Mouse (Mus musculus): ENCODE data around the gene Zfp365.

Zfp365 gene

DNA sequence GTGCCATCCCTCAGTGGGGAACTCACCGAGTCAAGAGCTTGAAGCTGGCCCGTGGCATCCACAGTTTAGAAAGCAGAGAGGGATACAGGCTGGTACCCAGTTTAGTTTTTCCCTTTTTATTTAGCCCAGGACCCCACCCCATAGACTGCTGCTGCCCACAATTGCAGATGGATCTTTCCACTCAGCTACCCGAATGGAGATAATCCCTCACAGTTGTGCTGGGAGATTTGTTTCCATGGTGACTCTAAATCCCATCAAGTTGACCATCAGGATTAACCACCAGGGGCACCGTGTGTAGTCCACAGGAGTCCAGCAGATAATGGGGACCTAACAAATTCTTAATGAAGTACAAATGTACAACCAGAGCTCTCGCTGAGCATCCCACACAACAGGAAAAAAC is 11.3 kb downstream of the Zfp365 start:
- no peak for DNase-seq

DNA sequence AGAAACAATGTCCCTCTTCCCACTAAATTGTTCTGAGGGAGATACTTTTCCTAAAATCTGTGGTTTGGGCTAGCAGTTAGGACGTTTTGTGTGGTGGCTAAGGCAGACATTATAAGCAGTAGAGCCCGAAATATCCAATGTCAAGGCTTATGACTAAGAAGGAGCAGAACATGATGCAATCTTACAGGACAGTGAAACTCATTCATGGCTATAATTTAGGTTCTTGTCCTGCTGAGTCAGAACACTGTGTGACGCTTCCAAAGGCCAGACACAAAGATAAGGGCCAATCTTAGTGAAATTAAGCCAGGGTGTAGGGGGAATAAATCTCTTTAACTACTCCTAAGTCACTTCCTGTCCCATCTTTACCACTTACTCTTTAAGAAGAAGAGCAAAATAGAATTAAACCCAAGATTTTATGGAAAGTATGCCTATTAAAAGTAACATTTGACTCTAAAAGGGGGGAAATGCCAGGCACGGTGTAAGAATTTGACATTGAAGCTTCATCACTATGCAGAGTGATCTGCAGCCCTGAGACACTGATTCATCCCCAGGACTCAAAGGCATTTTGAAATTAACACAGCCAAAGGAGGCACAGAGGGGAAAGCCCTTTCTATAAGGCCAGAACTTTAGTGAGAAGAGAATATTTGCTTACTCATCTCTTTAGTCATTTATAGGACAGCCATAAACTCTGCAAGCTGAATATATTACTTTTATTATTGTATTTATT is 13.3 kb downstream of the Zfp365 start:
- DNase-seq = peak; percentile 58

DNA sequence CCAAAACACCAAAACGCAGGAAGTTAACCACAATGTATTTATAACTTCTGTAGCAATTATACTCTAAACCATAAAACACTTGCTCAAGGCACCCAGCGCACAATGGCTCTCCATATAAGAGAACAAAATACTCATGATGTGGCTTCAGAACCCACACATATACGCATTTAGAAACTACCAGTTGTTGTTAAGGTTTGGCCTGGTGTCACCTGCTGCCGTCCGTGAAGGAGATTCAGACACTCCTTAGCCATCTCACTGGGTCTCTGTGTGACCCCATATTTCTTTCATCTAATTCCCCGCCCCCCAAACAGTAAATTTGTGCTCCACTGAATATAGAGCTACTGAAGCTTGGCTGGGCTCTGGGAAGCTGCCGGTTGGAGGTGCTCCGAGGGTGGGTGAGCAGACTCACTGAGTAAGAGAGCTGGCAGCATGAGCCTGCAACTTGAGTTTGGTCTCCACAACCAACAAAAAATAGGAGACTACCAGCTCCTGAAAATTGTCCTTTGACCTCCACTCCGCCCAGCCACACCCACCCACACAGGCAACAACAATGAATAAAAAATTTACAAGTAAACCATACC is 14.0 kb downstream of the Zfp365 start:
- DNase-seq = peak; percentile 46

DNA sequence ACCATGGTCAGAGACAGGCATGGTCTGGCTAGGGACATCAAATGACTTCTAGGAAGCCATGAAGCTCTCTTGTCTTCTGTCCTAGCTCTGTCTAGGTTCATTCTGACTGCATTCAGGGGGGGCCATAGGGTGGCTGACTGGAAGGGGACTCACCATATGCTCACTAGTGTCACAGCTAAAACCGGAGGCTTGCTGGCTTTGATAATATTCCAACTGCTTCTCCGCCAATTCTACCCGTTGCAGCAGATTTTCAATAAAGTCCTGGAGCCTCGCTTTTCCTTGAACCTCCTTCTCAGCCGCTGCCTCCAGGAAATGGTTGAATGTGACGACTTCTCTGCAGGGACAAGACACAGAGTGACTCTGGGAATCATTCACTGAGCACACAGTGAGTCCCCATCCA is 15.2 kb downstream of the Zfp365 start:
- peak; percentile 55 for DNase-seq

DNA sequence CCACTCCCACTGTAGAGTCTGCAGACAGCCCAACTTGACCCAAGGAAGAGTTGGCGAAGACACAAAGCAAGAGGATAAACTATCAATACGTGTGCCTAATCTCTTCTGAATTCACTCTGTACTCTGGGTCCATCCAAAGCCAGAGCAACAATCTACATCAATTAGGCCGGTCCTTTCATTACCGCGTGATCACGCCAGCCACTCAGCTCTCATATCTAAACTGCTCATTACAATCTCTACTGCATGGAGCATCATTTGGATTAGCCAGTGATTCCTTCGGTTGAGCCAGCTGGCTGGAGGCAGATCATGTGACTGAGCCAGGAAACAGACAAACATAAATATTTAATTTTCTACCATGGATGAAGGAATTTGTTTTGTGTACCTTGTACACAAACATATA is 17.8 kb downstream of the Zfp365 start:
- DNase-seq = peak; percentile 15

DNA sequence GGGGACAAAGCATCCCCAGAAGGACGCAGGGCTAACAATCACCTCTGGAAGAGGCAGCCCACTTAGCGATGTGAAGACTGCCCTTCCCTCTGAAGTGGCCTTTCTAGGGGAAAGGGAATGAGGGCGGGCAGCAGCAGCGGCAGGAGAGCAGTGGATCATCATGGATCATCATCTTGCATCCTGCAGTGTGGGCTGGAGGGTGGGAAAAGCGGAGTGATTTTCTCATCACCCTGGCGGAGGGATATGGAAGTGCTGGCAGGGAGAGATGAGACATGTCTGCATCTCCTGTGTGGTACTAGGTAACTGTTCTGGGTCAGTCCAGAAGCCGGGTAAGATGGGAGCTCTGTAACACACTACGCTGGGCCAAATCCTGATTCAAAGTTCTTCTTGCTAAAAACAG is 18.4 kb downstream of the Zfp365 start:
- DNase-seq = peak; percentile 53

DNA sequence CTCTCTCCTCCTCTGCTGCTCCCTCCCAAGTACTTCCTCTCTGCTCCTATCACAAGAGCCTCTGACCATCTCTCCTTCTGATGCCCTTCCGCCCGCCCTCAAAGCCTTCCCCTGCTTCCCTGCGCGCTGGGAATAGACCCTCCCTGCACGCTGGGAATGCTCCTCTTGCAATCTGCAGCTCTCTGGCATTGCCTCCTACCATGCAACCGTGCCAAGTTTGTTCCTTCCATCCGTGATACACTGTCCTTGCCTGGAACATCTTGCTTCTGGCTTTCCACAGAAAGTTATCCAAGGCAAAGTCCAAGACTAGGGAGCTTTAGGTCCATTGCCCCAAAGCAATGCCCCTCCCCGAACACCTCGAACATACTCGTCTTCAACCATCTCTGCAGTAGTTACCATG is 19.2 kb downstream of the Zfp365 start:
- no peak for DNase-seq

DNA sequence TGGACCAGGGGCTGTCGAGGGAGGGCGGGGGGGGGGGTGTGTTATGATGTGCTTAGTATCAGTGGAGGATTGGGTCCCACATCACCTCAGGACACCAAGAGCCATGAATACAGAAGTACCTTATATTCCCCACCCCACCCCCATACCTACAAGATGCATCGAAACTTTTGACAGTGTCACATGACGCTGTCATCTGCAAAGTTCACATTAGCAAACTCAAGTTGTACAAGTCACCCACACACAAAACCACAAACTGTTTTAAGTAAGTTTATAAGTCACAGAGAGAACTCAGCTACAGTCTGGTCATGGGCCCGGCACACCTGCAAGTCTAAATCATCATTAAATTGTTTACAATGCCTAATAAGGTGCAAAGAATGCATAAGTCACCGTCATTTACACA is 21.3 kb downstream of the Zfp365 start:
- peak; percentile 61 for DNase-seq

DNA sequence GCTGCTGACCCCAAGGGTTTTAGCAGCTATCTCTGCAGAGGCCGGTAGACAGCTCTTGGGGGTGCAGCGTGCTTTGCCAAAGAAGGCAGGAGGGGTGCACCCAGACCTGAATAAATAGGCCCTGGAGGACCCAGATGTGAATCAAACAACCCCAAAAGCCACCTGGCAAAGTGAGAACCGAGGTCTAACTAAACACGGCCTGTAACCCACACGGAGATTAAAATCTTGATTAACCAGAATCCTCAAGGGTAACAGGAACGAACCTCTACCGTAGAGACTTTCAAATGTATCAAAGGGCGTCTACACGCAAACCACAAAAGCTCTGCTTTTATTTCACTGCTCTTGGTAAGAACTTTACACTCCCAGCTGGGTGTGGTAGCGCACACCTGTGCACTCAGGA is 24.5 kb downstream of the Zfp365 start:
- DNase-seq = peak; percentile 56

DNA sequence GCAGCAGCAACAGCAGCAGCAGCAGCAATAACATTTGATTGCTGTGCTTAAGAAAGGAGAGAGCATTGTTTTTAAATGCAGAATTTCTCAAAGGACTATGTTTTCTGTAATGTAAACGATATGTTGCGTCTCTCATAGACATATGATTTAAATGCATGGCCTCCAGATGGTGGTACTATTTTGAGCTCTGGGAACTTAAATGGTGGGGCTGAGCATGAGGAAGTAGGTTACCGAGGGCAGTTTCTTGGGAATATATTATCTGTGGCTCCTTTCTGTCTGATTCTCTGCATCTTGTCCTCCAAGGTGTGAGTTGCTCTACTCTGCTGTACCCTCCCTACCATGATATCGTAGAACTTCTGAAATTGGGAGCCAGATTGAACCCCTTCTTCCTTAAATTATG is 31.8 kb downstream of the Zfp365 start:
- DNase-seq = peak; percentile 14

DNA sequence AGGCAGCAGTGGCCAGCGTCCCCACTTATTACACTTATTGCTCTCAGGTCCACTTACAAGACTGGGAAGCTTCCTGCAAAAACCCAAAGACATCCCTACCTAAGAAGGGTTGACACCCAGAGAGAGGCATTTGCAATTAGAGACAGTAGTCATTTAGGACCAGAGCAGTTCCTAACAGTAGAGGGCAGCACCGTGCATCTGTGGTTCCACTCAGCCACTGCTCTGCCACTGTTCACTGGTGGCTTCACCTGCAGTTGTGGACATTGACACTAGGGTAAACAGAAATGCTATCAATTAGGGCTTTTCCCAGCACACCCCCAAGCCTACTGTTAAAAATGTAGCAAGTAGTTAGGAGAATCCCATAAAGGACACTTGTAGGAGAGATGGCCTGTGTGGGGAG is 40.7 kb downstream of the Zfp365 start:
- DNase-seq = peak; percentile 90

DNA sequence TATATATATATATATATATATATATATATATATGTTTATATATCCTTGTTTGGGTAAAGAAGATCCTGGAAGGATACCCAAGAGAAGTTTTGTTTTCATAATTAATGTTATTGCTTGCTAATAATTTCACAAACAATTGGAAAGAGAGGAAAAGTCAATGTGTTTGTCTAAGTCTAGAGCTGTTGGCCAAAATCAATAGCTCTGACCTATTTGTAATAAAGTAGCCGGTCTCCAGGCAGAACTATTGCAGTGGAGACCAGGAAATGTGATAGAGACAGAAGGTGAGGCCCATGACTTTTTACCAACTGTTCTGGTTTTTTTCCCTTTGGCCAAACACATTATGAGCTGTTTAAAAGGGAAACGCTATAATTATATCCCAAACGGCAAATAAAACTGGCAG is 44.2 kb downstream of the Zfp365 start:
- no peak for DNase-seq

DNA sequence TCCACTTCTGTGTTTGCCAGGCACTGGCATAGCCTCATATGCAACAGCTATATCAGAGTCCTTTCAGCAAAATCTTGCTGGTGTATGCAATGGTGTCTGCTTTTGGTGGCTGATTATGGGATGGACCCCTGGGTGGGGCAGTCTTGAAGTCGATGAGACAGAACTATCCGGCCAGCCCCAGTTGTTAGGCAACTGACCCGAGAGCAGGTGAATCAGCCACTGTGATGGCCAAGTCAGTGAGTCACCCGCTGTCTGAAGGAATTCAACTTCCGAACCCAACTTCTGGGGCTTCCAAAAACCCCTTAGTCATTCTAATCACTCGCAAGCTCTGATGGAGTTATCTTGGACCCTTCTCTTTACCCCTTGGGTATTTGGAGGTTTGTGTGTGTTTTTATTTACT is 46.6 kb downstream of the Zfp365 start:
- DNase-seq = peak; percentile 82

DNA sequence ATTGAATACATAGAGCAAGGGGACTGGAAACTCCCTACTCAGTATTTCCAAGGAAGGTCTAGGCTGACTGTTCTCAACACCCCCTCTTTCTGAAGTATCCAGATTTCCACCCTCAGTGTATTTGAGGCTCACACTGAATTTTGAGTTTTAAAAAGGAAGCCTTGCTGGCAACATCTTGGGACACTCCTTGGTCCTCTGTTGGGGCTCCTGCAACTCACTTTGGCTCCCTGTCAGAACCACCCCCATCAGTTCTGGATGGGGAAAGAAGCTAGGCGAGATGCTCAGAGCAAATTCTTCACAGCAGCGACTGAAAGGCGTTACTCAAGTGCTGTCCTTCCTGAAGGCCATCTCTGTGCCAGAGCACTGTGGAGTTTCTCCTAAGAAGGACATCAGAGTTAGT is 47.4 kb downstream of the Zfp365 start:
- DNase-seq = peak; percentile 70

DNA sequence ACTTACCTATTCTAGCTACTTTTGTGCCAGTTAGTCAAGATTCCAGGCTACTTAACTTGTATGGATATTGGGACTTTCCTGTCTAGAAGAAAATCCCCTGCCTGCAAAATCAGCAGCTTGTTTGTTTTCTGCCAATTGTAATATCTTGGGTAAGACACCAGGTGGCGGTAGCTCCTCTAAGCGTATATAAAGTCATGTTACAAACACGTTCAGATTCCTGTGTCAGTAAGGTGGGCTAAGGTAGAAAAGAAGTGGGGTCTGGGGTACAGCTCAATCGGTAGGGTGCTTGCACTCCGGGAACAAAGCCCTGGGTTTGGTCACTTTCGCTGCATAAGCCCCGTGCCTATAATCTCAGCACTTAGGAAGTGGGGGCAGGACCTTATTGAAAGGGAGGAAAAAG is 50.1 kb downstream of the Zfp365 start:
- peak; percentile 88 for DNase-seq

DNA sequence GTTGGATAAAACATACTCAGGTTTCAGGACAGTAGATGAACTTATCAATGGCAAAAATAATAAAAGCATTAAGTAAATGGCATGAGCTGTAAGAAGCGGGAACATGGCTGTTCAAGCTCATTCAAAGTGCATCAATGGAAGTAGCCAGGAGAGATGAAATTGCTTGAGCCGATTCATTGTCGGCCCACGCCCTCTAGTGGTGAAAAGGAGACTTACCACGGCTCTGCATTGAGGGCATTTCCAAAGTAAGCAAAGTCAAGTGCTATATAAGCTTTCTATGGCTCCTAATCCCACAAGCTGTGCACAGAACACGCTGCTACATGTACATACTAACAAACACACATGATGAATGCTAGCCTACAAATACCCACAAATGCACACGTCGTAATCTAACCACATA is 53.6 kb downstream of the Zfp365 start:
- peak; percentile 90 for DNase-seq

DNA sequence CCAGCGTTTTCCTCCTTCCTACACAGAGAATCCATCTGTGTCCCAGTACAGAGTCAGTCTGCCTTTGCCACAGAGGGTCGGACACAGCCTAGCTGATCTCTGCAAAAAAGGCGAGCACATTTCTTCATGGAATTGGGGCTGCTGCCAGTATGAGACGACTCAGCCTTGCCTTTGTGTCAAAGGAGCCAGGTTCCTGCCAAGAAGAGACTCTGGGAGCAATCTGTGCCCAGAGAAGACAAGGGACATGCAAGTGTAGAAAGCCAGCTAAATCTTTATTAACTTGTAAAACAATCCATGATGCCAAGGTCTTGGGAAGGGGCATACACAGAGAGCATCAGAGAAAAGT is 54.9 kb downstream of the Zfp365 start:
- DNase-seq = peak; percentile 81

DNA sequence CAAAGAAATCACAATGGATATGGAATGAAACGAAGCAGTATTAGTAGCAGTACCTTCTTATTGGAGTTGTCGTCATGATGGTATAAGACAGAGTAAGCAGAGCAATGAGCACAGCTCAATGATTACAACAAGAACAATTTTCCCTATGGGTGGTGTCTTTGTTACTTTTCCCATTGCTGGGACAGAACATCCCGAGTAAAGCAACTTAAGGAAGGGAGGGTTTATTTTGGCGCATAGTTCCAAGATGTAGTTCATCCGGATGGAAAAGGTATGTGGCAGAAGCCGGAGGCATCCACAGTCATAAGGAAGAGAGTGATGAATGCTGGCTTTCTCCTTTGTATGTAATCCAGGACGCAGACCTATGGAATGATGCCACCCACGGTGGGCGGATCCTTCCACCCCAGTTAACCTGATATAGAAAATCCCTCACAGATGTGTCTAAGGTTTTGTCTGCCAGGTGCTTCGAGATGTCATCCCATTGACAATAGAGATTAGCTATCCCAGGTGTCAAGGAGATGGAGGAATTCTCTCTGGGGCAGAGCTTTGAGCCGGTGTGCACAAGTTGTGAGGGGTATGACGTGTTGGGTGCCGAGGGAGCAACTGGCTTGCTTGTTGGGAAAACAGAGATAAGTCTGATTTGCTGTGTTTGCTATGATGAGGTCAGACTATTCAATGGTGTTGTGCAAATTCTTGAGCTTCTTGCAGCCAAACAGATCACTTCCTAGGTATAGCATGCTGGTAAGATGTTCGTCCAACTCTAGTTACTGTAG is 55.5 kb downstream of the Zfp365 start:
- DNase-seq = peak; percentile 77

DNA sequence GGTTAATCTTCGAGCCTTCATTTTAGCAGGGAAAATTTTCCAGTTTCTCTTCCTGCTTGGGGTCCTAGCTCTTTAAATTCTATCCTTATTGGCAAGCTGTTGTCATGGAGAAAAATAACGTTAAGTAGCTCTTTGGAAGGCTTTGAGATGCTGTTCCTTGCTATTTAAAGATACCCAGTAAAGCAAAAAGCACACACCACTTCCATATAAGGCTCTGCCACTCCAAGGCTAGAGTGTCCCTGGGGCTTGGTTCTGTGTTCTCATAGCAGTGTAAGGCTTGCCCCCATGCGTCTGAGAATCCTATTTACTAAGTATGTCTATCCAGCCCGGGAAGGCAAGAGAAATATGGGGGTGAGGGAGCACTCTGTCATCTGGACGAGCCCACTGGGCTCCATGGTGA is 56.7 kb downstream of the Zfp365 start:
- peak; percentile 70 for DNase-seq

DNA sequence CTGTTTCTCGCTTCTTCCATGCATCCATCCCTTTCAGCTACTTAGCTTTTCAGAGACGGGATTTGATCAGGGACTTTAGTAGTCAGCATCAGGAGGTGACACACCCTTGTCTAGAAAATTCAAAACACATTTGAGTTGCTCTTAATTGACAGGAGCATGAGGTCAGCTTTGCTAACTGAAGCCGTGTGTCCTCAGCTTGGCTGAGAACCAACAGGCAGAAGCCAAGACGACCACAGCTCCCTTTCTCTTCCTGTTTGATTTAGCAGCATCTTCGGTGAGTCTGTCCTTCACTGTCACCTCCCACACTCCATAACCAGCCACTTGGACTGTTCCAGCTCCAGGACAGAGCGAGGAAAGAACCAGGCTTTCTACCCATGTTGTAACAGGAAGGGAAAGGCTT is 60.1 kb downstream of the Zfp365 start:
- peak; percentile 9 for DNase-seq

DNA sequence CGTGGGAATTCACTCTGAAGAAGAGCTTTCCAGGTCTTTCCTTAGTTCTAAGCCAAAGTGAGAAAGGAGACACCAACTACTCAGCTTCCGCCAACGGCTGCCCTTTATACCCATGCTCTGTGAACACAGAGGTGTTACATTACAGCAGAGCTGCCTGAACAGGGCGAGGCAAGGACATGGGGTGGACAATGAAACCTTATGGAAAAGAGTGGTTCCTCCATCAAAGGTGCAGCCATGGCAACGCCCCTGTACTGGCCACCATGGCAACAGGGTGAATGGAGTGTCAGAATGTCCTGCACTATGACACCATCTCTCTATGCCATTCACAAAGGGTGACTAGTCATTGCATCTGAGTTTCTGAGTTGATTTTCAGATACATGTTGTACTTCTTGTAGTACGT is 61.4 kb downstream of the Zfp365 start:
- peak; percentile 52 for DNase-seq

DNA sequence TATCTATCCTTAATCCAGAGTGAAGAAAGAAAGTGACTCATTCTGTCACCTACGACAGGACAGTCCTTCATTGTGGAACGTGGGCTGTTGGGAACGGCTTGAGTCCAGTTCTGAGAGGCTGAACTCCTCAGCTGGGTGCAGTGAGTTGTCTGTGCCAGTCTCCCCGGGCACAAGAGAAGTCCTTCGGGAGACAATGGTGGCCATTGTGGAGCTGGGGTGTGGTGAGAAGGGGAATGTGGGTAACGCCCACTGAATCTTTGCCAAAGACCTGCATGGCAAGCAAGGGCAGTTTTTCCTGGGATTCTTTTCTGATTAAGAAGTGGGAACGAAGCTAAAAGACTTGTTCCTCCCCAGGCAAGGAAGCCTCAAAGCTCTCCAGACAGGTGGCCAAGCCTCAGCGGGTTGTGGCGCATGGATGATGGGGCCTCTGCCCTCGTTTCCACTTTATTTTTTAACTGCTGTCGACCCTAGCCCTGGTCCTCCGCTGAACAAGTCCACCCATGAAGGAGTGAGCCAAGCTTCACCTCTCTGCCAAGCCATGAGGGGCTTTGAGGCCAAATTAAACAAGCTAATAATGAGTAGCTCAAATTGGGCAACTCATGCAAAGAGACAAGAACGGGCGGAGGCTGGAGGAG is 66.3 kb downstream of the Zfp365 start:
- DNase-seq = peak; percentile 56

DNA sequence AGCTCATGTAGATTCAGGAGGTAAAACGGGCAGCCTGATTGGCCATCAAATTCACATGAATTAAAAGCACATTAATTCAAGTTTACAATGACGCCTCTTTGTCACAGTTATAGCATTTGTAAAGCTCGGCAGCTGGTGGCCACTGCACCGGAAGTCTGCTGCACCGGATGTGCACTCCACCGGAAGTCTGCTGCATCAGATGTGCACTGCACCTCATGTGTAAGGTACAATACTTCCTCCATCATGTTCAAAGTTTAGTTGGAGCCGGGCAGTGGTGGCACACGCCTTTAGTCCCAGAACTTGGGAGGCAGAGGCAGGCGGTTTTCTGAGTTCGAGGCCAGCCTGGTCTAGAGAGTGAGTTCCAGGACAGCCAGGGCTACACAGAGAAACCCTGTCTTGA is 70.9 kb downstream of the Zfp365 start:
- DNase-seq = peak; percentile 57

DNA sequence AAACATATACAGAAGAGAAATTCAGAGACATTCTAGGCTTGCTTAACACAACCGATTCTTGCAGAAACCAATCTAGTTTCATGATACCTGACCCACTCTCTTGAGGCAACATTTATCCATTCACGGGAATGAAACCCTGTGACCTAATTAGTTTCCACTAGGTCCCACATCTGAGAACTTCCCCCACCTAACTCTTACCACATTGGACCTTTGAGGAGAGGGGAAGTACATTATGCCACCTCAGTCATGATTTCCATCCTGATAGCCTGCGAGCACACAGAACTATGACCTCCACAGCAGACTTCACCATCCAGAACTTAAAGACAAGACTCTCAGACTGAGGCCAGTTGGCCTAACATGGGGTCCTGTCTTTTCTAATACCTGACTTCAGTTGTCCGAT is 71.7 kb downstream of the Zfp365 start:
- no peak for DNase-seq

Measured in heart, adult 11 months (tissue).